Mouse (Mus musculus) erythroblast, embryonic 14.5 days (primary cell): ENCODE data around the gene Hemk1.

Experiments
- GATA1 ChIP-seq: IDR thresholded peaks from 2 replicates; pipeline ENCODE4 v1.6.1; 2012; ENCODE audit warnings: low read length, inconsistent platforms, mixed read lengths
- TAL1 ChIP-seq: IDR thresholded peaks from 3 replicates; pipeline ENCODE4 v1.6.1; 2012; ENCODE audit warnings: low read length, inconsistent platforms, mixed read lengths

GRCm38 (mm10) chr9:107280322-107281027, 57.7 kb downstream of the Hemk1 start:
- TF ChIP-seq GATA1 (no peak), TAL1 (no peak)
